In the genomic region with DNA sequence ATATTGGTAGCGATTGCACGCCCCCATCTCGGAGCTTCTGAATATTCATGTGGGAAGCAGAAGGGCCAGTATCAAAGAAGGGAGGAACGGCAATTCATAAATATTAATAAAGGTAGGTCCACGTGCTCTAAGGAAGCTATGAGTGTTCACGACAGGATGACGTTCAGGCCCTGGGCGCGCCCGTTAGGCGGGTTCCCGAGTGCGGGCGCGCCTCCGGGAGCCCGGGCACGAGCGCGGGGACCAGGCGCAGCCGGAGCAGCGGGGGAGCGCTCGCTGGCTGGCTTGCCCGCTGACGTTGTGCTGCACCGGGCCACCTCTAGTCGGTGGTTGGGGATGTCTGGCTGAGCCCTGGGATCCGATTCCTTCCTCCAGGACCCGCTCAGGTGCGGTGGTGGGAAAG, we compare ENCODE assay signal across 8 mouse cellular contexts. TPM values are rescaled to one million over a fixed set of nuclear protein-coding genes. Genes with fewer than 3 reads are reported as not detected.
DNase-seq lines count a peak whose midpoint lies in the region; ATAC-seq and TF ChIP-seq lines count a peak whose summit lies in the region.

No protein-coding gene starts in this region.

- H3K9ac ChIP-seq in forebrain, embryonic 13.5 days: peak overlapping the region; percentile 92
- peak overlapping the region; percentile 47 for H3K9ac ChIP-seq in heart, embryonic 15.5 days

- whole genome bisulfite sequencing in forebrain, embryonic 13.5 days: under 1% methylated on average over 32 of the region's 32 CpGs
- under 1% methylated on average over 32 of the region's 32 CpGs for WGBS in heart, embryonic 15.5 days

- H3K4me2 ChIP-seq in forebrain, embryonic 13.5 days: peak overlapping the region; percentile 84
- peak overlapping the region; percentile 89 for H3K4me2 ChIP-seq in heart, embryonic 15.5 days
- H3K4me2 ChIP-seq in myocyte (ENCODE audit: low read depth): peak overlapping the region; percentile 48

- ATAC-seq in cerebellum, adult (ENCODE audit: insufficient number of reproducible peaks, low FRiP score, low TSS enrichment): peak; percentile 85
- ATAC-seq in forebrain, embryonic 13.5 days: peak; percentile 94
- peak; percentile 86 for ATAC-seq in heart, embryonic 15.5 days (replicated peaks; ENCODE audit: insufficient number of reproducible peaks, insufficient read depth, low FRiP score, low read depth)

- peaks cover 32% of the 10 kb centered on the region for H3K4me1 ChIP-seq in forebrain, embryonic 13.5 days
- peaks cover 12% of the 10 kb centered on the region; the same call in 1 of the 2 replicates for H3K4me1 ChIP-seq in heart, embryonic 15.5 days (replicated peaks)

- H3ac ChIP-seq in myocyte (ENCODE audit: control insufficient read depth, insufficient read length): no peak overlapping the region

- peaks cover 13% of the 10 kb centered on the region for H3K36me3 ChIP-seq in forebrain, embryonic 13.5 days (ENCODE audit: poor library complexity, severe bottlenecking)
- H3K36me3 ChIP-seq in heart, embryonic 15.5 days: no peaks in the 10 kb centered on the region
- no peaks in the 10 kb centered on the region for H3K36me3 ChIP-seq in myocyte (ENCODE audit: control insufficient read depth, insufficient read depth)

- DNase-seq in ES-CJ7 (ENCODE audit: low read depth, low spot score) (peak; percentile 50), liver (peak; percentile 24)
- DNase-seq in kidney, postnatal 10 days: peak; percentile 71
- DNase-seq in testis, postnatal 10 days (ENCODE audit: low spot score): peak; percentile 81

- H3K79me2 ChIP-seq in myocyte (ENCODE audit: control insufficient read depth, insufficient read depth): no peaks in the 10 kb centered on the region

- peak overlapping the region; percentile 76 for H3K4me3 ChIP-seq in forebrain, embryonic 13.5 days
- peak overlapping the region; percentile 56 for H3K4me3 ChIP-seq in heart, embryonic 15.5 days
- peak overlapping the region; percentile 6 for H3K4me3 ChIP-seq in myocyte

- no peaks in the 10 kb centered on the region for H3K27me3 ChIP-seq in forebrain, embryonic 13.5 days
- peaks cover 20% of the 10 kb centered on the region for H3K27me3 ChIP-seq in heart, embryonic 15.5 days
- peaks cover 29% of the 10 kb centered on the region for H3K27me3 ChIP-seq in myocyte (ENCODE audit: control insufficient read depth, insufficient read depth, insufficient read length)

- H3K27ac ChIP-seq in forebrain, embryonic 13.5 days: peak overlapping the region; percentile 98
- no peak overlapping the region for H3K27ac ChIP-seq in heart, embryonic 15.5 days

- no peaks in the 10 kb centered on the region for H3K9me3 ChIP-seq in forebrain, embryonic 13.5 days (replicated peaks)
- H3K9me3 ChIP-seq in heart, embryonic 15.5 days (replicated peaks): no peaks in the 10 kb centered on the region

- TF ChIP-seq POLR2A in myocyte (IDR thresholded peaks at IDR 0.05; ENCODE audit: insufficient read length, low read depth): peak; percentile 29

TF ChIP-seq in myocyte, 11 proteins besides CTCF, POLR2A, EP300 and RAD21:
- TF ChIP-seq MYOD1 (IDR thresholded peaks at IDR 0.05; ENCODE audit: control insufficient read depth in 1 of 3, insufficient read length in 2 of 3, low read depth in 2 of 3) (no peak), SRF (IDR thresholded peaks at IDR 0.05; ENCODE audit: control insufficient read depth, insufficient read length, low read depth) (no peak), MYOG (IDR thresholded peaks at IDR 0.05; ENCODE audit: control insufficient read depth in 1 of 3, insufficient read depth in 1 of 3, insufficient read length in 2 of 3, low read depth in 2 of 3) (no peak), POLR2AphosphoS2 (IDR thresholded peaks at IDR 0.05; ENCODE audit: insufficient read length, low read depth) (no peak), REST (IDR thresholded peaks at IDR 0.05; ENCODE audit: insufficient read depth, insufficient read length) (no peak), CEBPB (IDR thresholded peaks at IDR 0.05; ENCODE audit: insufficient read depth, poor library complexity, severe bottlenecking) (no peak), TCF3 (IDR thresholded peaks at IDR 0.05; ENCODE audit: insufficient read length, low read depth) (no peak), MAX (IDR thresholded peaks at IDR 0.05; ENCODE audit: low read depth) (no peak), E2F4 (IDR thresholded peaks at IDR 0.05; ENCODE audit: insufficient read depth) (no peak), USF1 (IDR thresholded peaks at IDR 0.05; ENCODE audit: low read depth) (no peak), TCF12 (IDR thresholded peaks at IDR 0.05; ENCODE audit: insufficient read depth, poor library complexity, severe bottlenecking) (no peak)

RNA-seq across cellular contexts. Expression of a gene that starts 10.9 kb away (rescaled TPM):
- 601 and 607 TPM in 2 replicates for polyA plus RNA-seq in forebrain, embryonic 13.5 days (2015; fragmentation: Nextera tagmentation; extraction: Ambion mirVana)
- polyA plus RNA-seq in heart, embryonic 15.5 days (2015; fragmentation: Nextera tagmentation; extraction: Ambion mirVana): 1.9 and 5.0 TPM in 2 replicates
- 2.6 TPM for polyA plus RNA-seq in myocyte (2012; fragmentation: generic; extraction: Trizol)

RNA-seq across cellular contexts. Expression of a gene that starts 35.3 kb away (rescaled TPM):
- 105 and 112 TPM in 2 replicates for polyA plus RNA-seq in forebrain, embryonic 13.5 days (2015; fragmentation: Nextera tagmentation; extraction: Ambion mirVana)
- 68.3 and 74.7 TPM in 2 replicates for polyA plus RNA-seq in heart, embryonic 15.5 days (2015; fragmentation: Nextera tagmentation; extraction: Ambion mirVana)
- 57.5 TPM for polyA plus RNA-seq in myocyte (2012; fragmentation: generic; extraction: Trizol)

Comparison
In these comparisons a context has a peak if more than half of its experiments do, and no peak if none do; other contexts are left out.
1. DNase-seq: peak in every context shown above with its lines; median percentile 81 in testis, postnatal 10 days; 71 in kidney, postnatal 10 days; 50 in ES-CJ7; 24 in liver.
2. H3K4me3 ChIP-seq: peak in every context shown above with its lines; median percentile 76 in forebrain, embryonic 13.5 days; 56 in heart, embryonic 15.5 days; 6 in myocyte.
3. RNA of a gene that starts 10.9 kb away (polyA plus RNA-seq): 601 to 607 TPM in forebrain, embryonic 13.5 days; 2.6 TPM in myocyte (single experiment) and 1.9 to 5.0 TPM in heart, embryonic 15.5 days; every median in the first group is over 100 times any median in the second.
4. Peak in every context shown above with its lines, with median percentiles within 50 percentile points of each other: ATAC-seq and H3K4me2 ChIP-seq.